Mouse (Mus musculus): ENCODE results near the gene Ptpn23. TPM values are rescaled to one million over a fixed set of nuclear protein-coding genes. Genes with fewer than 3 reads are reported as not detected.
"Not testable (repeated sequence)": the region's sequence is repeated elsewhere in the genome, so short reads cannot be mapped to it uniquely, and the experiment has no call there.

Ptpn23 gene
- polyA plus RNA-seq, 1 experiment from 2014 or later, result 25.7 TPM

DNA sequence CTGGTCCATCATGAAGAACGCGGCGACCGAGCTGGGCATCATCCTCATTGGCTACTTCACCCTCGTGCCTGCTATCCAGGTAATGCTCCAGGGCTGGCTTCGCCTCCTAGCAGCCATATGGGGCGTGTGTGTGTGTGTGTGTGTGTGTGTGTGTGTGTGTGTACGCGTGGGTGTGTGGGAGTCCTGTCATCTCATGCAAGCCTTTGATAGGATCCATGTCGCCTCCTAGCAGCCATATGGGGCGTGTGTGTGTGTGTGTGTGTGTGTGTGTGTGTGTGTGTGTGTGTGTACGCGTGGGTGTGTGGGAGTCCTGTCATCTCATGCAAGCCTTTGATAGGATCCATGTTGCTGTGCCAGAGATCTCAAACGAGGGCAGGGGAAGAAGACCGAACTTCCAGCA is 30.4 kb downstream of the Ptpn23 start:
- H3K36me3 ChIP-seq, result peaks cover 87% of the 10 kb centered on the region
- not testable (repeated sequence) for H3K4me1 ChIP-seq (replicated peaks); ATAC-seq; H3K9ac ChIP-seq (replicated peaks); H3K4me2 ChIP-seq (replicated peaks); H3K27ac ChIP-seq; H3K27me3 ChIP-seq; H3K9me3 ChIP-seq; H3K4me3 ChIP-seq (replicated peaks)
- 92% methylated on average over 14 of the region's 15 CpGs for WGBS

DNA sequence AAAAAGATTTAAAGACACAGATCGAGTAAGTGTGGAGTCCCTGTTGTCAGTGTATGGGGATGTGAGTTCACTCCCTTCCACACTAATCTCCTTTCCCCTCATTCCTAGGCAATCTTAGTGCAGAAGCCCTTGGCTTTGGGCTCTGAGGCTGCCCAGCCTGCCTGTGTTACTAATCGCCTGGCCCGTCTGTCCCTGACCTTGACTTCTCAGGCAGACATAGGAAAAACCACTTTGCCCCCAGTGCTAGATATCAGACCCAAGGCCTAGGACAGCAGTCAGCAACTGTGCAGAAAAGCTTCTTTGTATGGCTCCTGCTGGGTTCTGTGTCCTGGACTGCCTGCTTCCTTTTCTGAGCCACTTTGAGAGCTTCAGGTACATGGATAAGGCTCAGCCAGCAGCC is 32.3 kb downstream of the Ptpn23 start:
- ATAC-seq, result no peak
- Histone ChIP-seq H3K36me3 (peaks cover 77% of the 10 kb centered on the region), H3K4me1 (replicated peaks) (no peaks in the 10 kb centered on the region), H3K9ac (replicated peaks) (no peak overlapping the region), H3K27me3 (no peaks in the 10 kb centered on the region), H3K27ac (no peak overlapping the region), H3K9me3 (no peaks in the 10 kb centered on the region), H3K4me2 (replicated peaks) (no peak overlapping the region), H3K4me3 (replicated peaks) (no peak overlapping the region)
- WGBS, result 94% methylated on average over 3 of the region's 3 CpGs

DNA sequence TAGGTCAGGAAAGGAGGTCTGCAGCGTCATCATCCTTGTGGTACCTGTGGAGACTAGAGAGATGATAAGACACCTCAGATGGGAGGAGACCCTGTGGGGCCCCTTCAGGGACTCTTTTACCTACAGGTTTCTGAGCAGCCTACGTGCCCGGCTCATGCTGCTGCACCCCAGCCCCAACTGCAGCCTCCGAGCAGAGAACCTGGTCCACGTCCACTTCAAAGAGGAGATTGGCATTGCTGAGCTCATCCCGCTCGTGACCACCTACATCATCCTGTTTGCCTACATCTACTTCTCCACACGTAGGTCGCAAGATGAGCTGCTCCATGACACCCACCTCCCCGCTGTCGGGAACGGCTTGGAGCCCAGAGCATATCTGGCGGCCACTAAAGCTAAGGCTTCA is 34.1 kb downstream of the Ptpn23 start:
- Histone ChIP-seq H3K27me3 (no peaks in the 10 kb centered on the region), H3K4me1 (replicated peaks) (no peaks in the 10 kb centered on the region), H3K9ac (replicated peaks) (no peak overlapping the region), H3K4me2 (replicated peaks) (no peak overlapping the region), H3K9me3 (no peaks in the 10 kb centered on the region), H3K36me3 (peaks cover 66% of the 10 kb centered on the region), H3K27ac (no peak overlapping the region), H3K4me3 (replicated peaks) (no peak overlapping the region)
- no peak for ATAC-seq
- WGBS, result 95% methylated on average over 13 of the region's 13 CpGs

DNA sequence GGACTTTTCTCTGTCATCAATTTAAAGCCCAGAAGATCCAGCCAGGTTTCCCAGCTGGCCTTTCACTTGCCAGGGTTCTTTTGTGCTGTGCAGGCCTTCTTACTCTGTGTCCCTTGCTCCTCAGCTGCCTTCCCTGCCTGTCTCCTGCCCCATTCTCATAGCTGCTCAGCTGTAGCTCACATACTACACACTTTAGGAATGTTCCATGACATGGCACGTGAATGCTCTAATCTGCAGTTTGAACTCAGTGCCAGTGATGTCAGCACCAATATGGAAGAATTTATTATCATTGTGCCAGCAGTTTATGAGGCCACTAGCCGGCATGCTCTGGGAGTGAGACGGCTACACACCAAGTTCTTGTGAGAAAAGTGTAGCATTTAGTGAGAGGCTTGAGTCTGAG is 38.2 kb downstream of the Ptpn23 start:
- Histone ChIP-seq H3K27me3 (no peaks in the 10 kb centered on the region), H3K9me3 (no peaks in the 10 kb centered on the region), H3K27ac (no peak overlapping the region), H3K9ac (replicated peaks) (no peak overlapping the region), H3K4me3 (replicated peaks) (no peak overlapping the region), H3K4me2 (replicated peaks) (no peak overlapping the region), H3K36me3 (peaks cover 45% of the 10 kb centered on the region), H3K4me1 (replicated peaks) (no peaks in the 10 kb centered on the region; the same call in 1 of the 2 replicates)
- ATAC-seq, result no peak
- WGBS, result 91% methylated on average over 3 of the region's 3 CpGs

GRCm38 (mm10) chr9:110366746-110367145 is 41.3 kb downstream of the Ptpn23 start:
- peaks cover 42% of the 10 kb centered on the region for H3K36me3 ChIP-seq
- no peaks in the 10 kb centered on the region for H3K9me3 ChIP-seq
- no peak overlapping the region for H3K4me3 ChIP-seq (replicated peaks)
- H3K4me1 ChIP-seq (replicated peaks), result no peaks in the 10 kb centered on the region; the same call in 1 of the 2 replicates
- H3K9ac ChIP-seq (replicated peaks), result 0 out of 2 replicates have a peak overlapping the region, but pooled peaks have one; percentile 28
- 92% methylated on average over 5 of the region's 5 CpGs for WGBS
- no peak overlapping the region for H3K27ac ChIP-seq
- no peaks in the 10 kb centered on the region for H3K27me3 ChIP-seq
- H3K4me2 ChIP-seq (replicated peaks), result no peak overlapping the region
- no peak for ATAC-seq

DNA sequence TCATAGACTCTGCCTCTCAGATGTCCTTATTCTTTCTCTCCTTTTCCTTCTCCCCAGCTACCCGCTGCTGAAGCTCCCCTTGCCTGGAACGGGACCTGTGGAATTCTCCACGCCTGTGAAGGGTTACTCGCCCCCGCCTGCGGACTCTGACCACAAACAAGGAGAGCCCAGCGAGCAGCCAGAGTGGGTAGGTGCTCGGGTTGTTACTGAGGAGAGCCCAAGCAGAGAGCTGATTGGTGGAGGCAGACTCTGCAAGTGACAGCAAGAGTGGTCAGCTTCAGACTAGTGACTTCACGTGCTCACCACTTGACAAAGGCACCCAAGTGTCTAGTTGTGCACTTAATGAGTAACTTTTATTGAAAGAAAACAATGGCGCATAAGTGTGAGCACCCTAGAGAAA is 45.7 kb downstream of the Ptpn23 start:
- ATAC-seq, result no peak
- Histone ChIP-seq H3K4me1 (replicated peaks) (no peaks in the 10 kb centered on the region; the same call in 1 of the 2 replicates), H3K36me3 (peaks cover 26% of the 10 kb centered on the region), H3K27me3 (no peaks in the 10 kb centered on the region), H3K9ac (replicated peaks) (no peak overlapping the region), H3K4me3 (replicated peaks) (no peak overlapping the region), H3K27ac (no peak overlapping the region), H3K4me2 (replicated peaks) (no peak overlapping the region), H3K9me3 (no peaks in the 10 kb centered on the region)
- WGBS, result 87% methylated on average over 10 of the region's 10 CpGs

- ATAC-seq, result no peak
- no peak overlapping the region for H3K27ac ChIP-seq
- no peak overlapping the region for H3K9ac ChIP-seq (replicated peaks)
- no peak overlapping the region for H3K4me2 ChIP-seq (replicated peaks)
- no peak overlapping the region for H3K4me3 ChIP-seq (replicated peaks)
- no peaks in the 10 kb centered on the region; the same call in 1 of the 2 replicates for H3K4me1 ChIP-seq (replicated peaks)
- WGBS, result 87% methylated on average over 12 of the region's 12 CpGs
- H3K36me3 ChIP-seq, result peaks cover 31% of the 10 kb centered on the region
- no peaks in the 10 kb centered on the region for H3K9me3 ChIP-seq
- no peaks in the 10 kb centered on the region for H3K27me3 ChIP-seq
Measured at GRCm38 (mm10) chr9:110361299-110361698, 46.7 kb downstream of the Ptpn23 start.

- no peak overlapping the region for H3K4me3 ChIP-seq (replicated peaks)
- peaks cover 39% of the 10 kb centered on the region for H3K36me3 ChIP-seq
- no peak overlapping the region for H3K9ac ChIP-seq (replicated peaks)
- H3K9me3 ChIP-seq, result no peaks in the 10 kb centered on the region
- WGBS, result 91% methylated on average over 2 of the region's 2 CpGs
- H3K27me3 ChIP-seq, result no peaks in the 10 kb centered on the region
- no peak overlapping the region for H3K4me2 ChIP-seq (replicated peaks)
- no peak for ATAC-seq
- no peak overlapping the region for H3K27ac ChIP-seq
- no peaks in the 10 kb centered on the region for H3K4me1 ChIP-seq (replicated peaks)
Measured at GRCm38 (mm10) chr9:110358341-110358740, 49.7 kb downstream of the Ptpn23 start.

- Histone ChIP-seq H3K4me3 (replicated peaks) (no peak overlapping the region), H3K27me3 (no peaks in the 10 kb centered on the region), H3K36me3 (peaks cover 27% of the 10 kb centered on the region), H3K4me1 (replicated peaks) (no peaks in the 10 kb centered on the region), H3K27ac (no peak overlapping the region), H3K9ac (replicated peaks) (no peak overlapping the region), H3K4me2 (replicated peaks) (no peak overlapping the region), H3K9me3 (no peaks in the 10 kb centered on the region)
- 93% methylated on average over 8 of the region's 8 CpGs for WGBS
- no peak for ATAC-seq
Measured at GRCm38 (mm10) chr9:110351932-110352632, 55.9 kb downstream of the Ptpn23 start.

GRCm38 (mm10) chr9:110351350-110351749 is 56.7 kb downstream of the Ptpn23 start:
- peaks cover 23% of the 10 kb centered on the region for H3K36me3 ChIP-seq
- H3K9ac ChIP-seq (replicated peaks), result no peak overlapping the region
- no peak for ATAC-seq
- H3K27me3 ChIP-seq, result no peaks in the 10 kb centered on the region
- no peak overlapping the region for H3K4me3 ChIP-seq (replicated peaks)
- H3K27ac ChIP-seq, result no peak overlapping the region
- WGBS, result 89% methylated on average over 2 of the region's 2 CpGs
- no peaks in the 10 kb centered on the region for H3K4me1 ChIP-seq (replicated peaks)
- no peak overlapping the region for H3K4me2 ChIP-seq (replicated peaks)
- no peaks in the 10 kb centered on the region for H3K9me3 ChIP-seq

DNA sequence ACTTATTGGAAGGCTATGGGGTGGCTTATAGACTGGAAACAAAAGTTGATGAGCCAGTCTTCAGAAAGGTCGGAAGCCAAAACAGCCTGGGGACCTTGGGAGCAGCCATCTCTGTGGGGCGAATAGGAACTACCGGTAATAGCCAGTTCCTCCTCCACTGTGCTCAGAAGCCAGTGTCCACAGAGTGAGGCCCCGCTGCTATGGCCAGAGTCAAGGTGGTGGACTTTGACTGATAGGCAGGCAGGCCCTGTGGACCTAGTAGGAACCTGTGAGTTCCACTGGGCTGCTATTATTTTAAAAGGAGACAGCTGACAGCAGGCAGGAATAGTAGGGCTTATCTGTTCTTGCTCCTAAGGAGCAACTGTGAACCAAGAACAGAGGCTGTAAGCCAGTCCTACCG is 57.4 kb downstream of the Ptpn23 start:
- Histone ChIP-seq H3K36me3 (peaks cover 15% of the 10 kb centered on the region), H3K9ac (replicated peaks) (no peak overlapping the region), H3K4me3 (replicated peaks) (no peak overlapping the region), H3K4me1 (replicated peaks) (no peaks in the 10 kb centered on the region), H3K27me3 (no peaks in the 10 kb centered on the region), H3K9me3 (no peaks in the 10 kb centered on the region), H3K27ac (no peak overlapping the region), H3K4me2 (replicated peaks) (no peak overlapping the region)
- WGBS, result 94% methylated on average over 5 of the region's 5 CpGs
- no peak for ATAC-seq

- no peak for ATAC-seq
- Histone ChIP-seq H3K4me3 (replicated peaks) (no peak overlapping the region), H3K9me3 (no peaks in the 10 kb centered on the region), H3K27me3 (no peaks in the 10 kb centered on the region), H3K36me3 (peaks cover 11% of the 10 kb centered on the region), H3K4me2 (replicated peaks) (no peak overlapping the region), H3K4me1 (replicated peaks) (no peaks in the 10 kb centered on the region), H3K27ac (no peak overlapping the region), H3K9ac (replicated peaks) (no peak overlapping the region)
- 92% methylated on average over 5 of the region's 5 CpGs for WGBS
Measured at GRCm38 (mm10) chr9:110350188-110350587, 57.8 kb downstream of the Ptpn23 start.

DNA sequence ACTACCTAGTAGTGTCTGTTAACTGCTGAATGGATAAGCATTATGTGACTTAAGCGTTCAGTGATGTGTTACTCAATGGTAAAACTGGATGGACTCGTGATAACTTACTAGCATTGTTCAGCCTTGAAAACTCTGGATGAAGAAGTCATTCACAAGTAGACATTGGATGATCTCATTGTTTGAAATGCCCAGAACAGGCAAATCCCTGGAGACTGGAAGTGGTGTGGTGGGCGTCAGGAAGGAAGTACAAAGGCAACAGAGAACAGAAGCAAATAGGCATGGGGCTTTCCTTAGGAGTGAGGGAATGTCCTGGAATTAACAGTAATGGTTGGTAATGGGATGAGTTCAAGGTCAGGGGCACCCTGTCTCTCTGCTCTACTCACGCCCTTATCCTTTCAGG is 59.1 kb downstream of the Ptpn23 start:
- no peaks in the 10 kb centered on the region; the same call in 1 of the 2 replicates for H3K36me3 ChIP-seq
- no peak overlapping the region for H3K9ac ChIP-seq (replicated peaks)
- H3K4me3 ChIP-seq (replicated peaks), result no peak overlapping the region
- H3K27ac ChIP-seq, result no peak overlapping the region
- WGBS, result 70% methylated on average over 4 of the region's 4 CpGs
- no peaks in the 10 kb centered on the region for H3K4me1 ChIP-seq (replicated peaks)
- no peaks in the 10 kb centered on the region for H3K9me3 ChIP-seq
- H3K4me2 ChIP-seq (replicated peaks), result no peak overlapping the region
- ATAC-seq, result no peak
- no peaks in the 10 kb centered on the region for H3K27me3 ChIP-seq
